Mouse (Mus musculus) left cerebral cortex, postnatal 14 days (tissue): ENCODE results near the gene Nedd9. TPM values are rescaled to one million over a fixed set of nuclear protein-coding genes. Genes with fewer than 3 reads are reported as not detected.
A peak's percentile ranks its signal among the peaks of the same experiment; 100 is the strongest.

Source experiments
- DNase-seq, 2 experiments: peaks; one replicate each; pipeline ENCODE4 v3.0.0; 2021 to 2022; ENCODE audit warnings: low spot score in 2 of 2, mixed read lengths in 1 of 2
- intact Hi-C: fragments of 180-260 bp; cut with DNase I; formaldehyde crosslinking; loops from one replicate; pipeline ENCODE4 v1.15.1; 2025
- long read RNA-seq, 2 experiments: library from polyadenylated mRNA; stranded (forward); transcript quantifications; one replicate each; pipeline ENCODE4 v2.0.0; 2021
- total RNA-seq, 2 experiments: library from RNA; stranded (reverse); gene quantifications; 2 replicates each; pipeline ENCODE4 v1.2.3; 2021

Gene Nedd9
- total RNA-seq, result 10 to 100 TPM in 1 of 2 experiments, 1 to 10 TPM in 1; 9.6 to 13.2 TPM
- long read RNA-seq, experiment 1, full-length matches to known transcripts, result 5 of 6 reads
- long read RNA-seq, experiment 1, partial matches to known transcripts, result 1 of 6 reads
- long read RNA-seq, experiment 1, other reads (novel, unspliced or antisense), result 0 of 6 reads
- long read RNA-seq, experiment 2, full-length matches to known transcripts, result 1 of 3 reads
- long read RNA-seq, experiment 2, partial matches to known transcripts, result 2 of 3 reads
- long read RNA-seq, experiment 2, other reads (novel, unspliced or antisense), result 0 of 3 reads

GRCm38 (mm10) chr13:41486606-41487408 is at the start of gene Nedd9:
Nedd9 (minus strand) TSS chr13:41487362.
- intact Hi-C loops, result no loop called here
- DNase-seq, result no peak

- no peak for DNase-seq
- intact Hi-C loops, result no loop called here
These were observed 45.5 kb upstream of the Nedd9 start for GRCm38 (mm10) chr13:41532625-41533024.

- peak; percentile 14 to 47 for DNase-seq
- intact Hi-C loops, result no loop called here
These were observed 43.2 kb upstream of the Nedd9 start for GRCm38 (mm10) chr13:41530326-41530725.

GRCm38 (mm10) chr13:41524208-41524607 is 37.0 kb upstream of the Nedd9 start:
- no peak for DNase-seq
- intact Hi-C loops, result no loop called here

GRCm38 (mm10) chr13:41521296-41521695 is 34.1 kb upstream of the Nedd9 start:
- intact Hi-C loops, result no loop called here
- no peak for DNase-seq

- intact Hi-C loops, result no loop called here
- DNase-seq, result no peak
These were observed 33.5 kb upstream of the Nedd9 start for GRCm38 (mm10) chr13:41520549-41521161.

- DNase-seq, result no peak
- intact Hi-C loops, result no loop called here
These were observed 32.6 kb upstream of the Nedd9 start for GRCm38 (mm10) chr13:41519792-41520191.

GRCm38 (mm10) chr13:41517193-41517592 is 30.0 kb upstream of the Nedd9 start:
- intact Hi-C loops, result no loop called here
- no peak for DNase-seq

- DNase-seq, result no peak
- intact Hi-C loops, result no loop called here
These were observed 28.6 kb upstream of the Nedd9 start for GRCm38 (mm10) chr13:41515749-41516148.

- intact Hi-C loops, result no loop called here
- DNase-seq, result no peak
These were observed 27.8 kb upstream of the Nedd9 start for GRCm38 (mm10) chr13:41514918-41515317.

- intact Hi-C loops, result no loop called here
These were observed 26.3 kb upstream of the Nedd9 start for GRCm38 (mm10) chr13:41513456-41513855.

GRCm38 (mm10) chr13:41512243-41512642 is 25.1 kb upstream of the Nedd9 start:
- DNase-seq, result no peak
- intact Hi-C loops, result no loop called here

More at GRCm38 (mm10) chr13:41513456-41513855, 26.3 kb upstream of the Nedd9 start:
- DNase-seq, result no peak

- intact Hi-C loops, result no loop called here
- peak in 1 of 2 experiments; percentile 6 for DNase-seq
These were observed 23.7 kb upstream of the Nedd9 start for GRCm38 (mm10) chr13:41510631-41511419.

GRCm38 (mm10) chr13:41505594-41505993 is 18.4 kb upstream of the Nedd9 start:
- intact Hi-C loops, result no loop called here
- DNase-seq, result no peak

- intact Hi-C loops, result no loop called here
- DNase-seq, result no peak
These were observed 17.8 kb upstream of the Nedd9 start for GRCm38 (mm10) chr13:41504997-41505396.

- no peak for DNase-seq
- intact Hi-C loops, result no loop called here
These were observed 17.3 kb upstream of the Nedd9 start for GRCm38 (mm10) chr13:41504448-41504847.

GRCm38 (mm10) chr13:41502917-41503301 is 15.7 kb upstream of the Nedd9 start:
- DNase-seq, result no peak
- intact Hi-C loops, result no loop called here

- DNase-seq, result no peak
- intact Hi-C loops, result no loop called here
These were observed 15.2 kb upstream of the Nedd9 start for GRCm38 (mm10) chr13:41502136-41502916.

- no peak for DNase-seq
- intact Hi-C loops, result no loop called here
These were observed 13.6 kb upstream of the Nedd9 start for GRCm38 (mm10) chr13:41500793-41501192.
